Mouse (Mus musculus): ENCODE data around the gene Ptprj.
A peak's percentile ranks its signal among the peaks of the same experiment; 100 is the strongest.

Gene Ptprj

GRCm38 (mm10) chr2:90580236-90581005, at the start of gene Ptprj:
Gene Ptprj, minus strand, starts transcription at chr2:90580647.
- peak; percentile 66 to 75 for DNase-seq

- no peak for DNase-seq
Observed at GRCm38 (mm10) chr2:90629552-90629951, 49.1 kb upstream of the Ptprj start.

GRCm38 (mm10) chr2:90628261-90628660, 47.8 kb upstream of the Ptprj start:
- DNase-seq: no peak

GRCm38 (mm10) chr2:90624920-90625319, 44.5 kb upstream of the Ptprj start:
- peak; percentile 73 to 75 for DNase-seq

GRCm38 (mm10) chr2:90624339-90624738, 43.9 kb upstream of the Ptprj start:
- DNase-seq: no peak

- no peak for DNase-seq
Observed at GRCm38 (mm10) chr2:90620815-90621214, 40.4 kb upstream of the Ptprj start.

GRCm38 (mm10) chr2:90619648-90620047, 39.2 kb upstream of the Ptprj start:
- DNase-seq: no peak

- no peak for DNase-seq
Observed at GRCm38 (mm10) chr2:90614651-90615171, 34.3 kb upstream of the Ptprj start.

GRCm38 (mm10) chr2:90613591-90613990, 33.1 kb upstream of the Ptprj start:
- no peak for DNase-seq

- DNase-seq: no peak
Observed at GRCm38 (mm10) chr2:90613006-90613405, 32.6 kb upstream of the Ptprj start.

GRCm38 (mm10) chr2:90611959-90612571, 31.6 kb upstream of the Ptprj start:
- no peak for DNase-seq

GRCm38 (mm10) chr2:90601056-90601455, 20.6 kb upstream of the Ptprj start:
- no peak for DNase-seq

- DNase-seq: no peak
Observed at GRCm38 (mm10) chr2:90588141-90588540, 7.7 kb upstream of the Ptprj start.

GRCm38 (mm10) chr2:90584506-90584905, 4.1 kb upstream of the Ptprj start:
- peak in 1 of 2 experiments; percentile 41 for DNase-seq

GRCm38 (mm10) chr2:90583628-90584131, 3.2 kb upstream of the Ptprj start:
- DNase-seq: peak; percentile 79 to 85

- no peak for DNase-seq
Observed at GRCm38 (mm10) chr2:90582814-90583213, 2.4 kb upstream of the Ptprj start.

- DNase-seq: no peak
Observed at GRCm38 (mm10) chr2:90582311-90582710, 1.9 kb upstream of the Ptprj start.

GRCm38 (mm10) chr2:90581796-90582125, 1.3 kb upstream of the Ptprj start:
- DNase-seq: no peak

- peak; percentile 58 to 62 for DNase-seq
Observed at GRCm38 (mm10) chr2:90581006-90581795, 754 bp upstream of the Ptprj start.

GRCm38 (mm10) chr2:90579728-90580235, 665 bp downstream of the Ptprj start:
- DNase-seq: peak; percentile 49 to 52

- peak in 1 of 2 experiments; percentile 39 for DNase-seq
Observed at GRCm38 (mm10) chr2:90579038-90579727, 1.3 kb downstream of the Ptprj start.
